Mouse (Mus musculus) testis, adult 2 months (tissue): ENCODE results near the gene Prr15.

Source experiments
- CTCF ChIP-seq: fragments of 200-500 bp; IDR thresholded peaks from 2 replicates; pipeline ENCODE4 v1.5.1; 2012; ENCODE audit warnings: low read depth, mild to moderate bottlenecking, inconsistent platforms, low read length, moderate library complexity; ENCODE audit not compliant: control insufficient read depth, insufficient read depth, insufficient replicate concordance
- POLR2A ChIP-seq: fragments of 200-500 bp; IDR thresholded peaks from 2 replicates; pipeline ENCODE4 v1.6.1; 2012; ENCODE audit warnings: low read depth, mild to moderate bottlenecking, inconsistent platforms, low read length, moderate library complexity; ENCODE audit not compliant: control insufficient read depth

DNA sequence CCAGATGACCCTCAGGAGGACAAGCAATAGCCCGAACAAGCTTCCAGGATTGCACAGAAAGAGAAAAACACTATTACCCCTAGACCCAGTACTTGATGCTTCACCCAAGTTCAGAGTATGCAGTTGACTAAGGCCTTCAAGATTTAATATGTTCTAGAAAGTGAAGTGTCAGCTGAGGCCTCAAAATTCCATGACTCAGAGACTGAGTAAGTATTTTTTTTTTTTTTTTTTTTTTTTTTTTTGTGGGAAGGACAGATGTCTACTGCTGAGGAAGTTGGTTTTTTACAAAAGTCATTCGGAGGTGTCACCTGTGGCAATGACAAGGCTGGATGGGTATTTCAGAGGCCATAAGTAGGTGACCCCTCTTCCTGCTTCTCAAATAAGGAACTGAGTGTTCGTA, 4.0 kb downstream of the Prr15 start:
- TF ChIP-seq CTCF: no peak
- TF ChIP-seq POLR2A: no peak
